Mouse (Mus musculus): ENCODE results near the gene BC004004. TPM values are rescaled to one million over a fixed set of nuclear protein-coding genes. Genes with fewer than 3 reads are reported as not detected.

The BC004004 gene
- 152 TPM for polyA plus RNA-seq (2017; shearing (Covaris generic))

GRCm38 (mm10) chr17:29268682-29269348 lies at the start of gene BC004004:
TSS of gene BC004004 (plus strand) at chr17:29268788.

GRCm38 (mm10) chr17:29237772-29238420 lies 30.7 kb upstream of the BC004004 start, which contains the start of gene Cpne5:
TSS of gene Cpne5 (minus strand) at chr17:29238167.

DNA sequence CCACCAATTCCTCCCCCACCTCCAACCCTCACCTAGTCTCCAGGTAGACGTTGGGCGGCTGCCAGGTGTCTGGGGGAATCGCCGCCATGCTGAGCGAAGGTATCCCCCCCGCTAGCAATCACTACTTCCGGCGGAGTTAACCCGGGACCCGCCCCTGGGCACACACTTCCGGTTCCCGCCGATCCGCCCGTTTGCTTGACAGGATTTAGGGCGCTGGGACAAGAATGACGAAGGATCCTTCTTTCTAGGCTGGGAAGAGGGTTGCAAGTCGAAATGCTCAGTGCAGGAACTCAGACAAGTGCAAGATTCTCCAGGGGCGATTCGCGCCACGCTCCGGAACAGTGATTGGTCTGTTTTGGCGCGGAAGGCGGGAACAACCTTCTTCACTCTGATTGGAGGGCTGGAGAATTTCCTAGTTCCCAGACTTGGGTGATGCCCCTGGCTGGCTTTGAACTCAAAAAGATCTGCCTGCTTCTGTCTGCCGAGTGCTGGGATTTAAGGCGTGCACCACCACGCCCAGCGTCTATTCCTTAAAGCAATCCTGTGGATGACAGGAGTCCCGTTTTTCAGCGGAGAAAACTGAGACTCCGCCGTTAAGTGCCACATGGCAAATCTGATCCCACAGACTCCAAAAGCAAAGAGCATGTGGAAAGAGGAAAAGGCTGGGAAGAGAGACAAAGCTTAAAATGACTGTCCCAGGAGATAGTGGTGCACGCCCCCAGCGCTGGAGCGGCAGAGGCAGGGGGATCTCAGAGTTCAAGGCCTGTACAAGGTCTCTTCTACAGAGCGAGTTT lies 4.6 kb upstream of the BC004004 start, which contains the start of gene Ppil1:
Gene Ppil1 (minus strand): TSS at position 347 of the 794 bp plus-strand sequence.

DNA sequence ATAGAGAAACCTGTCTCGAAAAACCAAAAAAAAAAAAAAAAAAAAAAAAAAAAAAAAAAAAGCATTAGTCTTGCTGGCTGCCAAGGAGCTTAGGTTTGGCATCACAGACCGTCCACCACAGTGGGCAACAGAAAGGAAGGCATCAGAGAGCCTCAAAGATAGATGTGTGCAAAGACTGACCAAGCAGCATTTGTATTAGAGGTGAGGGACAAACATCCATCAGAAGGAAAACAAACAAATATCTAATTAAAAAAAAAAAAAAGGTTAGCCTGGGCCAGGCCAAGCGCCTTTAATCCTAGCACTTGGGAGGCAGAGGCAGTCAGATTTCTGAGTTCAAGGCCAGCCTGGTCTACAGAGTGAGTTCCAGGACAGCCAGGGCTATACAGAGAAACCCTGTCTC lies 48.8 kb downstream of the BC004004 start, which contains the start of gene Pi16:
Gene Pi16 (plus strand): TSS at position 301 of the 400 bp plus-strand sequence.

GRCm38 (mm10) chr17:29347645-29348256 lies 79.2 kb downstream of the BC004004 start, which contains the start of gene Mtch1:
TSS of gene Mtch1 (minus strand) at chr17:29347934.

GRCm38 (mm10) chr17:29360761-29361221 lies 92.2 kb downstream of the BC004004 start, which contains the start of gene Fgd2:
TSS of gene Fgd2 (plus strand) at chr17:29360914.

Other genes with a start within 250 kb of the BC004004 start
- 552 TPM for gene Srsf3, start 236.2 kb upstream of the BC004004 start, polyA plus RNA-seq (2017; shearing (Covaris generic))
- 5.1 TPM for gene Cdkn1a, start 177.8 kb upstream of the BC004004 start, polyA plus RNA-seq (2017; shearing (Covaris generic))
- not detected for gene Rab44, start 154.6 kb upstream of the BC004004 start, polyA plus RNA-seq (2017; shearing (Covaris generic))
- gene Cpne5, start 30.6 kb upstream of the BC004004 start, polyA plus RNA-seq (2017; shearing (Covaris generic)) = 0.99 TPM
- 89.1 TPM for gene Ppil1, start 4.6 kb upstream of the BC004004 start, polyA plus RNA-seq (2017; shearing (Covaris generic))
- 0.16 TPM for gene Pi16, start 48.9 kb downstream of the BC004004 start, polyA plus RNA-seq (2017; shearing (Covaris generic))
- 7.5 TPM for gene Mtch1, start 79.1 kb downstream of the BC004004 start, polyA plus RNA-seq (2017; shearing (Covaris generic))
- 1.3 TPM for gene Fgd2, start 92.1 kb downstream of the BC004004 start, polyA plus RNA-seq (2017; shearing (Covaris generic))
- gene Pim1, start 222.0 kb downstream of the BC004004 start, polyA plus RNA-seq (2017; shearing (Covaris generic)) = 34.1 TPM

All from CD4-positive, CD25-positive, alpha-beta regulatory T cell, adult 9 weeks (primary cell).